Mouse (Mus musculus): ENCODE results near the gene Batf.

GRCm38 (mm10) chr12:85700842-85701223 lies 14.4 kb downstream of the Batf start:
- TF ChIP-seq EP300 (IDR thresholded peaks at IDR 0.05; ENCODE audit: low read depth) (no peak), CTCF (IDR thresholded peaks at IDR 0.05; ENCODE audit: low read depth) (no peak)
